Mouse (Mus musculus): ENCODE data around the gene Ing5.
A peak's percentile ranks its signal among the peaks of the same experiment; 100 is the strongest.
"Not testable (repeated sequence)": the region's sequence is repeated elsewhere in the genome, so short reads cannot be mapped to it uniquely, and the experiment has no call there.

The Ing5 gene

DNA sequence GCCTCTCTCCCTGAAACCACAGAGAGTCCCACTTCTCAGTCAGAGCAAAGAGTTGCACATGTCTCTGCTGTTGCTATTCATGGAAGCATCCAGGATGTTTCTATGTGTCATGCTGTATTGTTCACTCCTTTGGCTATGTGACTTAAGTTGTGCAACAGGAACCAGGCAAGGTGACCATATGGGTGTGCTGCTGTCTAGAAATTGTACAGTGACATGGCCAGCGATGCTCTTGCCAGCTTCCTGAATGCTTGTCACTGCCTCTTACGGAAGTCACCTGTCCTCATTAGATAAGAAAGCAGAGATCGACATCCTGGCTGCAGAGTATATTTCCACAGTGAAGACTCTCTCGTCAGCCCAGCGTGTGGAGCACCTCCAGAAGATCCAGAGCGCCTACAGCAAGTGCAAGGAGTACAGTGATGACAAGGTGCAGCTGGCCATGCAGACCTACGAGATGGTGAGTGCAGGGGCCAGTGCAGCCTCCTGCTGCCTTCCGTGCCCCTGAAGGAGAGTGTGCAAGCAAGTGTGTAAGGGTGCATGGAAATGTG, 7.8 kb downstream of the Ing5 start:
- no peak for DNase-seq (ENCODE audit: low spot score)

DNA sequence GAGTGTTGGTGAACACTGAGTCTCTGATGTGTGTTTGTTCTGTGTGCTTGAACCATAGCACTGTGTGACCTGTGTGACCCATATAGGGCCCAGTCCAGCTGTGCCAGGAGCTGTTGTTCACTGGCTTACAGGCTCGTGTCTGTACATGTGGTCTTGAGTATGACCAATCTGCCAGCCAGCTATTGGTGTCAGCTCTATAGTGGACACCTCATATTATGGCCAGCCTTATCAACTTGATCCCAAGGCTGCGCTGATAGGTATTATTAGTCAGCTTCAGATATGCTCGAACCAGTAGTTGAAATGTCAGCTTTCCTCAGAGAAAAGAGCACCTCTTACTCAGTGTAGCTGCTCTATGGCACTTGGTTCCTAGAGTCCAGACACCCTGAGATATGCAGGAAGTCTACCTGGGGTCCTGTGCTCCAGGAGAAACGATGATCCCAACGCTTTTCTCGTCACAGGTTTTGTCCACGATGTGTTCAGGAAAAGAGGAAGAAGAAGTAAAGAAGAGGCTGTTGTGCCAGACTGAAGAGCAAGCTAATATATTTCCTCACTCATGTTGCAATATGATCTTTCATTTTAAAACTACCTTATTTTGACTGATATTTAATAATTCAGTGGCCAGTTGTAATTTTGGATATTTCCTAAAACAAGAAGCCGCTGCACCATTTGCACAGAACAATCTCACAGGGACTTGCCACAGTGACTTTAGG, 14.2 kb downstream of the Ing5 start:
- DNase-seq (ENCODE audit: low spot score): no peak

DNA sequence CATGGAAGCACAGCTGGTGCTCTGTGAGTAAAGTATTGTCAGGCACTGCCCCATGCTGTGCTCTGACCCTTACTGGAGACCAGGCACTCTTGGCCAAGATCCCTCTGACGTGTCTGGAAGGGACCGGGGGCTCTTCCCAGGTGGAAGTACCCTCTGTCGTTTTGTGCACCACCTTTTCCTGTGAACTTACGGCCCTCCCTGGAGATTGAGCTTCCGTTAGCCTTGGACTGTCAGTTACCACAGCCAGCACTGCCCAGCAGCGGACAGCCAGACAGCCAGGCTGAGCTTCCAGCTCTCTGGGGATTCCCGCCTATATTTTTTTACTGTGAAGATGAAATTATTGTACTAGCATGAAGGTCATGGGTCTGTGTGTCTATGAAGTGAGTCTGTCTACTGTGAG, 15.0 kb downstream of the Ing5 start:
- no peak for DNase-seq (ENCODE audit: low spot score)

DNA sequence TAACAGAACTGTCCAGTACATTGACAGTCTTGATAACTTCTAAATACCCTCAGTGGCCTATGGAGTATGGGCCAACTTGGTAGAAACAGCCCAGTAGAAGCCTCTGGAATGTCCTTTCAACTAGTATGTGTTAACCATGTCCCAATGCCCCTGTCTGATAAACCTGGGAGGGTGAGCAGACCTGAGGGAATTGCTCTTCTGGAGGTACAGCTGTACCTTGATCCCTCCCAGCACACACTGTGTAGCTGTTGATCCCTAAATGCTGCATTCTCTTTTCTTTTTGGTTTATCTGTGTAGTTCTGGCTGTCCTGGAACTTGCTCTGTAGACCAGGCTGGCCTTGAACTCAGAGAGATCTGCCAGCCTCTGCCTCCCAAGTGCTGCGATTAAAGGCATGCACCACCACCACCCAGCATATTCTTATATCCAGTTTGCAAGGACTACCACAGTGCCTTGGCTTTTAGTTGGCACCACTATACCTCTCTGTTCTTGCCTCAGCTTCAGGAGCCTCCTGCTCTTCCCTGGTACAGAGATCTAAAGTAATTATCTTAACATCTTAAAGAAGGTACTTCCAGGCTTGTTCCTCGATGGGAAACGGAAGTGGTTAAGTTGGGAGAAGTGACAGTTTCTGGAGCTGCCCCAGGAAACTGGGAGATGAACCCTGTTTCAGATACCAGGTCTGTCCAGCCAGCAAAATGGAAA, 20.2 kb downstream of the Ing5 start:
- no peak for DNase-seq (ENCODE audit: low spot score)

DNA sequence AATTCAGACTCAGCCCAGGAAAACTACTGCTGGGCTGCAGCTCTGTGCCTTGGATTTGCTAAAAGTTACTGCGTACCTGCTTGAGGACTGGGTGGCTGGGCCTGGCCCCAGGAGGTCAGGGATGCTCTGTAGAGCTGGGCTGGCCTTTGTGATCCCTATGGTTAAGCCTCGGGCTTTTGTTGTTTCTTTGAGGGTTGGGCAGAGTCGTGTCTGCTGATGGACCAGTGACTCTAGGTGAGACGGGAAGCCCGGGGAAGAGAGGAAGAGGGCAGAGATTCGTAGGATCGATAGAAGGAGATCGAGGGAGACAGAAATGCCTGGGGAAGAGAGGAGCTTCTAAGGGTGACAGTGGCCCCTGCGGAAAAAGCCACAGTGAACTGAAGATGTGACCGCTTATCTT, 20.8 kb downstream of the Ing5 start, which contains the start of gene D2hgdh:
Gene D2hgdh (plus strand): TSS at position 301 of the 400 bp plus-strand sequence.
- no peak for DNase-seq (ENCODE audit: low spot score)

DNA sequence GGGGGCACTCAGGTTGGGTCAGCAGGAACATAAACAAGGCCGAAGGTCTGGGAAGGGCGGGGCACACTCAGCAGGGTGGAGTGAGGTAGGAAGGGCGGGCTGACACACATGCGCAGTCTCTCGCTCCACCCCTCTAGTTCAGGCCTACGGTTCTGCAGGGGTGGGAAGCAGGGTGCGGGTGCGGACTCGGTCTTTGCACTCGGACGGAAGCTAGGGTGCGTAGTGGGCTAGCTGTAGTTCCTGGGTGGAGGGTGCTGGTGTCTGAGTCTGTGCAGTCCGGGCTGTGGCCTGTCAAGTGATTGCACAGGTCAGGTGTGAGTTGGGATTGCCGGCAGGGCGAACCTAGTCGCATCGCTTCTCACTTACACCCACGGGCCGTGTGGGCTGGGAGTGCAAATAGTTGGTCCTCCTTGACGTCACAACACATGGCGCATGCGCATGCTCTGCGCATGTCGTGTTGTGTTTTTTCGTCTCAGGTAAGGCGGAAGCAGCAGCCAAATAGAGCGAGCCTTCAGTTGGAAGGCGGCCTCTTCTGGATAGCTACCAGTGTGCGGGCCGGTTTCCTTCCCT, 21.4 kb downstream of the Ing5 start:
- peak; percentile 94 for DNase-seq (ENCODE audit: low spot score)

DNA sequence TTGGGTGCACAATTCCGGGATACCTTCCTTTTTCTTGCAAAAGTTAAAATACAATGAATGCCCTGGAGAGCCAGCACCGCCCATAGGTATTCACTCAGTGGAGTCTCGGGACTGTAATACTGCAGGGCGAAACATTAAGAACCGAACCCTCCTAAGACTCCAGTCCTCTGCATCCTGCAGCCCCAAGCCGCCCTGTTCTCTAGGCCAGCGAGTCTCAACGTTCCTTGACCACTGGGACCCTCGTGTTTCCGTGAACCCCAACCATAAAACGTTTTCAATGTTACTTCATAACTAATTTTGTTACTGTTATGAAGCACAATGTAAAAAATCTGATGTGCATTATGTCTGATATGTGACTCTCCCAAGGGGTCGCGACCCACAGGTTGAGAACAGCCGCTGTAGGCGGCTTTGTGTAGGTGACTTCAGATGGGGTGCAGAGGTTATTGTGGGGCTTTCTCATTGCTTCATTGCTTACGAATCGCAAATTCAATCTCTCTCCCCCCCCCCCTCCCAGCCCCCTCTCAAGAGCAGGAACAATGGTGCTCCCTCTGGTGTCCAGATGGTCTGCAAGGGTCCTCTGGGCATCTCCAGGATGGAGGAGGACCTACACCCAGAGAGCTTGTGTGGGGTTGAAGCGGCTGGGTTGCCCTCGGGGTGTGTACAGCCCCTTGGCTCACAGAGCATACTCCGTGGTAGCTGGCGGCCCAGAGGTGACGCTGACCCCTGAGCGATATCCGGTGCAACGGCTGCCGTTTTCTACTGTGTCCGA, 22.2 kb downstream of the Ing5 start:
- DNase-seq (ENCODE audit: low spot score): no peak

DNA sequence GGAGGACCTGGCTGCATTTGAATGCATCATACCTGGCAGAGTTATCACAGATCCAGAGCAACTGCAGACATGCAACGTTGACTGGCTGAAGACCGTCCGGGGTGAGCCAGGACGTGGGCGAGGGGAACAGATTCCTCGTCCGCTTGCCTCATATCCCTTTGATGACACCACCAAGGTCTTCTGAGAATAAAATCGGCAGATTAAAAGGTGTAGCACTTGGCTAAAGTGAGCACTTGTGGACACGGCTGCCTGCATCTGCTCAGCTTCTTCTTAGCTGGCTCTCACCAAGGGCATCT, 22.7 kb downstream of the Ing5 start:
- DNase-seq (ENCODE audit: low spot score): no peak

DNA sequence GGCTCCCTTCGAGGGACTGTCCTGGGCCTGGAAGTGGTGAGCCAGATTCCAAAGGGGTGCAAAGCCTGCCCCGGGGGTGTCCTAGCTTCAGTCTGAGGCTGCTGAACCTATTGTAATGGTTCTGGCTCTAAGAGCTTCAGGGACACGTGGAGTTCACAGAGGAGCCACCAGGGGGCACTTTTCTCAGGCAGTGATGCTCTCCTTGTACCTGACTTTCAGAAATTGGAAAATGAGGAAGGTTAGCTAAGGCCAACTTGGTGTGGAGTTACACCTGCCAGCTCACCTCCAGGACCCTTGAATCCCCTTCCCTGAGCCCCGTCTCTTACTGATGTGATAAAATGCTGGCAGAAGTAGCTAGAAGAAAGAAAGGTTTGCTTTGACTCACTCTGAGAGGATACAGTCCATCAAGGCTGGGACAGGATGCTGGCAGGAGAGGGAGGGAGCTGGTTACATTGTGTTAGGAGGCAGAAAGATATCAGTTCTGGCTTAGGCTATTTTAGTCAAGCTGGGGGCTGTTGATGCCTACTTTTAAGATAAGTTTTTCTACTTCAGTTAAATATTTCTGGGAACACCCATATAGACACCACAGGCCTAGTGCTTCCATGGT, 29.1 kb downstream of the Ing5 start:
- DNase-seq (ENCODE audit: low spot score): not testable (repeated sequence)

DNA sequence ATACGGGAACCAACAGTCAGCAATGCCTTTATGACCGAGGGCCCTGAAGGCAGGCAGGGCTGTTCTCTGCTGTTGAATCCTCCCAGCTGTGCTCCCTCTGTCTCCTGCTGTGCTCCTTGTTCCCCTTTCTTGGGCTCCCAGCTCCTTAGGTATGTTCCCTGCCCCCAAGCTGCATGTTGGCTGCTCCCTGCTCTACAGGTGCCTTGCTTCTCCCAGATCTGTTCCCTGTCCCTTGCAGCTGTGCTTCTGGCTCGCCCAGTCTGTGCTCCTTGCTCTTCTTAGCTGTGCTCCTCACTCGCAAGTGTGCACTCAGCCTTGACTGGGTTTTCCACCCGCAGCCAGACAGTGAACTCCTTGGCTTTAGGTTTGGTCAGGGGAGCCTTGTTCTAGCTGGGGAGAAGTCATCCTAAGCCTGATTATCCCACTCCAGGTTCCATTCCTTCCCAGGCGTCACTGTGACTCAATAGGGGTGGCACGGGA, 30.9 kb downstream of the Ing5 start:
- DNase-seq (ENCODE audit: low spot score): no peak

DNA sequence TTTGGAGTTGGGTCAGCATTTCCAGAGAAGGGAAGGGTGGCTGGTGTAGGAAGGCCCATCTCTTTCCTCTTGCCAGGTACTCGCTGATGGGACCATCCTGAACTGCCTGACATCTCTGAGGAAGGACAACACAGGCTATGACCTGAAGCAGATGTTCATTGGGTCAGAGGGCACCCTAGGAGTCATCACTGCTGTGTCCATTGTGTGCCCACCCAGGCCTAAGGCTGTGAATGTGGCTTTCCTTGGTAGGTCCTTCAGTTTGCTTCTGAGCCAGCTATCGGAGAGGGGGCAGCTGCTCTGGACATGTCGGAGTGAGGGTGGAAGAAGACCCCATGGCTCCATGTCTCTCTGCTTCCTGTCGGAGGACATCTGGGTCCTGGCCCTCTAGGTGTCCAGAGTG, 31.4 kb downstream of the Ing5 start:
- no peak for DNase-seq (ENCODE audit: low spot score)

DNA sequence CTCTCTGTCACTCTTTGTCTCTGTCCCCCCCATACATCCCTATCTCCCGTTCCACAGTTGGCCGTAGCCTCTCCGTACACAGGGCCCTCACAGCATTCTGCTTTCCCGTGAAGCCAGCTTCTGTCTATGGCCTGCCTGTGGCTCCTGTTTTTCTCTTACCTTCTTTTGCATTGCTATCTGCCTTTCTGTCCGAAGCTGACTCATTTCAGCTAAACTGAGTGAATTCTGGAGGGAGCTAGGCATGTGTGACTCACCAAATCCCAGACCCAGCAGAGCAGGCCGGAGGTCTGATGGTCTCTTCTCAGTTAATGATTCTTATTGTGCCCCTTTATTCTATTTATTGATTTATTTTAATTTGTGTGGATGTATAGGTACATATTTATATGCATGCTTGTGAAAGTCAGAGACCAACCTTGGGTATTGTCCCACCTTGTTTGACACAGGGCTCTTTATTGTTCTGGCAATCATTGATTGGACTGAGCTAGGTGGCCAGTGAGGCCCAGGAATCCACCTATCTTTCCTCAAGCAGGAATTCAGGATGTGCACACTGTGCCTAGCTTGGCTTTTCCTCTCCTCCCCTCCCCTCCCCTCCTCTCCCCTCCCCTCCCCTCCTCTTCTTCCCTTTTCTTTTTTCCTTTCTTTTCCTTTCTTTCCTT, 32.2 kb downstream of the Ing5 start:
- DNase-seq (ENCODE audit: low spot score): no peak

DNA sequence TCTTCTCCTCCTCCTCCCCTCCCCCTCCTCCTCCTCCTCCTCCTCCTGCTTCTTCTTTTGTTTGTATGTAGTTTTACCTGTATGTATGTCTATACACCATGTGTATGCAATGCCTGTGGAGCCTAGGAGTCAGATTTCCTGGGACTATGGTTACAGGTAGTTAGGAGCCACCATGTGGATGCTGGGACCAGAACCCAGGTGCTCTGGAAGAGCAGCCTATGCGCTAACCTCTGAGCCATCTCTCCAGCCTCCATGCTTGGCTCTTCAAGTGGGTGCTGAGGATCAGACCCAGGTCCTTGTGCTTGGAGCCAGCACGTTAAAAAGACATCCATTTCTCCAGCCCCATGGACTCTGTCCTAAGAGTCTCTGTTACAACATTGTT, 32.8 kb downstream of the Ing5 start:
- no peak for DNase-seq (ENCODE audit: low spot score)

DNA sequence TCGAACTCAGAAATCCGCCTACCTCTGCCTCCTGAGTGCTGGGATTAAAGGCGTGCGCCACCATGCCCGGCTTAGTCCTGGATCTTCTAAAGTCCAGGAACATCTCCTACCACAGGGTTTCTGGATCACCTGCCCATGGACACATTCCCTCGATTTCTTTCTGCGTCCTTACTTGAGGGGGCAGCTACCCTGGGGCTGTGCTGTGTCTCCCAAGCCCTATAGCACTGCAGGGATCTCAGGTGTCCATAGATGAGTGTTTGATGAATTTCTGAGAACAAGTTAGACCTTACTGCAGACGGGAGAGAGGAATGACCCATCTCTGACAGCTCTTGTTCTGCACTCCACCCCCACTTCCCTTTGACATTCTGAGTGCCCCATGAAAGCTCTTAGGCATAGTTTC, 33.6 kb downstream of the Ing5 start:
- DNase-seq (ENCODE audit: low spot score): no peak

DNA sequence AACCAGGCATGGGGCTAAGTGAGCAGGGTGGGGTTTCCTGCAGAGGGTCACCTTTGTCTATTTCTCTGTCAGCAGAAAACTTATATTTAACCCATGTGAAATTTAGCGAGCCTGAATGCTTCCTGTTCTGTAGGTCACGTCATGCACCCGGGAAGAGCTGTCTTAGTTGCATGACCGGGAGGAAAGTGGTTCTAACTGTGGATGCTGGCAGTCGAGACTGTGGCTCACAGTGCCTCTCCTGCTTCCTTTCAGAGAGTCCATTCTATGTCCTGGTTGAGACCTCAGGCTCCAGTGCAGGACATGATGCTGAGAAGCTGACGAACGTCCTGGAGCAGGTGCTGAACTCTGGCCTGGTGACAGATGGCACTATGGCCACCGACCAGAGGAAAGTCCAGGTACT, 34.8 kb downstream of the Ing5 start:
- DNase-seq (ENCODE audit: low spot score): not testable (repeated sequence)

DNA sequence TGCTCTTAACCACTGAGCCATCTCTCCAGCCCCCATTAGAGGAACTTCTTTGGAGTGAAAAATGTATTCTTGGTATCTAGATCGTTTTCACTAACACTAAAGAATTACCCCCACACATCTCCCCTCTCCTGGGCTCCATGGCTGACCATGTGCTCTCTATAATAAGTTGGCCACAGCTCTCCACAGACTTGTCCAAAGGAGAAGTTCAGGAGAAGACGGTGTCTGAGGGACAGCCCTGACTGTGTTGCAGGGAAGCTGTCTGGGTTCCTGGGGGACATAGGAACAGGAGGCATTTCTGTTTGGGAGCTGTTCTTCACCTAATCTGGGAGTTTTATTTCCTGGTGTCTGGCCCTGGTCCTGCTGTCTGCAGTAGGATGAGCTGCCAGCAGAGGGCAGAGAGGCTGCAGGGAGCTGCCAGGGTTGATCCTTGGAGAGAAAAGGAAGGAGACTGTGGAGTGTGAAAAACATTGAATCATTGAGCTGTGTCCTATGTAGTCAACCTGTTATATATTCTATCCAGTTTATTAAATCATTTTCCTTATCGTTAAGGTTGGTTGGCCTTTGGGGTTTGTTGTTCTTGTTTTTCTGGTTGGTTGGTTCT, 42.1 kb downstream of the Ing5 start:
- DNase-seq (ENCODE audit: low spot score): not testable (repeated sequence)

DNA sequence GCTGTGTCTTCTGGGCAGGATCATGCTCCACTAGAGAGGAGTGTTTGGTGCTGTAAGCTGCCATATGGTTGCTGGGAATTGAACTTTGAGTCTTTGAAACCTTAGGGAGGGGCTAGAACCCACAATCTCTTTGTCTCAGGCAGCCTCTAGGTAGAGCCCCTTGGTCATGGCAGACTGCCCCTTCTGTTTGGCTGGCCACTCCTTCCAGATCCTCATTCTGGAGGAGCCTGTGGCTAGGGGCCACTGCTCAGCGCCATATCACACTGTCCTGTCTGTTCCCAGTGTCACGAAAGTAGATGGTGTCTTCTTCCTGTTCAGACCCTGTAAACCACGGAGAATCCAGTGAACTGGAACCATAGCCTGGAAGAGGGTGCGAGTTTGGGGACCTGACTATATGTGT, 52.0 kb downstream of the Ing5 start:
- DNase-seq (ENCODE audit: low spot score): not testable (repeated sequence)

DNA sequence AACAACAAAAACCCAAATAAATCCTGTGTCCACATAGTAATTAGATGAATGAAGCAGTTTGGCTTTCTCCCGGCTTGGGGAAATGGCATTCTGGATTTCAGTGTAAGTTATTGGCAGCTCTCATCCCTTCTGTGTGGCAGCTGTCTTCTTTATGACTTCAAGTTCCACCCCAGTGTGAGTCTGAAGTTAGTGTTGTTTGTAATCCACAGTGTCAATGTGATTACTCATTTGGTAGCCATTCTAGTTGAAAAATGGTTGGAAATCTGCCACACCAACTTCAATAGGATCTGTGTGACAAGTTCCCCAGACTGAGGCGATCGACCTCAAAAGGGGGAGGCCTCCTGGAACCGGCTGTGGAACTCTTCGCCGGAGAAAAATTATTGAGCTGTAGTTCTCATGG, 53.6 kb downstream of the Ing5 start:
- no peak for DNase-seq (ENCODE audit: low spot score)

DNA sequence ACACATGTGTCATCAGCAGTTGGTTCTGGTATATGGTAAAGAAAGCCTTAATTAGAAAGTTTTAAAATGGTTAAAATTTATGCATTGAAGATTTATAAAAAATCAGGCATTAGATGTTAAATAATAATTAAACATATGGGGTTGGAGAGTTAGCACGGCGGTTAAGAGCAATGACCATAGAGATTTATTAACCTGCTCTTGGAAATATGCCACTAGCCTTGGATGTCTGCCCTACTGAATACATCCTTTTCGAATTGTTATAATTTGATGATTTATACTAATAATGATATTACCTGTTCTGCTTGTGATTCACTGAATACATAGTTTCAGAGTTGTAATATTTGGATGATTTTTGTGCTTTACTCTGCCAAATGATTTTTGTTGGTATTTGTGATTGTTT, 54.2 kb downstream of the Ing5 start:
- no peak for DNase-seq (ENCODE audit: low spot score)

DNA sequence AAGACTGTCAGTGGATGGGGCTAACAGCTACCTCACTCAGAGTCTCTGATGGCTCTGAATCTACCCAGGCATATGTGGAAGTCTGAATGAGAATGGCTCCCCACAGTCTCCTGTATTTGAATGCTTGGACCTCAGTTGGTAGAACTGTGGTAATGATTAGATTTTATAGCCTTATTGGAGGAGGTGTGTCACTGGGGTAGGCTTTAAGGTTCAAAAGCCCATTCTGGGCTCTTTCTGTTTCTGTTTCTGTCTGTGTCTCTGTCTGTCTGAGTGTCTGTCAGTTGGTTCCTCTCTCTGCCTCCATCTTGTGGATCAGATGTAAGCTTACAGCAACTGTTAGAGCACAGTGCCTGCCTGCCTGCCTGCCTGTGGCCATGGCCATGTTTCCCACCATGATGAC, 55.9 kb downstream of the Ing5 start:
- no peak for DNase-seq (ENCODE audit: low spot score)

DNA sequence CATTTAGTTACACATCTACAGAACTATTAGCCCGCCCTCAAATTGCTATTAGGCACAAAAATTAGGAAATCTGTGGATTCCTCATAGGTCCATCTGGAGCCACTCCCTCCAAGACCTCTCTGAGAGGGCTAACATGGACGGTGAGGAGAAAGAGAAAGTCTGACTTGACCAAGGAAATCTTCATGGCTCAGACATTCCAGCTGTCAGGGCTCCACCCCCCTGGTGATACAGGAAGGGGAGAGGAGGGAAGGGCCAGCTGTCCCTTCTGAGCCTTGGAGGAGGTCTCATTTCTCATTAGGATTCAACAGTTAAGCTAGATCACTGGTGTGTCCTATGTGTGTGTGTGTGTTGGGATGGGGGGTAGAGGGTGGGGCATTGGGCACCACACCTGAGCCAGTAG, 57.3 kb downstream of the Ing5 start, which contains the start of gene Gal3st2:
Gene Gal3st2 (plus strand): TSS at position 259 of the 400 bp plus-strand sequence.
- not testable (repeated sequence) for DNase-seq (ENCODE audit: low spot score)

All from c-Kit-positive CD71-positive TER-119-positive erythroid progenitor cells, embryonic 14.5 days (primary cell).